Mouse (Mus musculus) MEL (cell line): Measurements from ENCODE around the gene H2-Ab1. TPM values are rescaled to one million over a fixed set of nuclear protein-coding genes. Genes with fewer than 3 reads are reported as not detected.

ENCODE experiments used
- DNase-seq: peaks from one replicate; pipeline ENCODE4 v3.0.0; 2011; ENCODE audit warnings: low read depth, low spot score
- H3K27ac ChIP-seq: 2 replicates; pipeline ENCODE4 v1.5.1; 2012; ENCODE audit warnings: low read depth, mild to moderate bottlenecking, control low read depth, low read length, moderate library complexity; ENCODE audit not compliant: control insufficient read depth
- H3K27me3 ChIP-seq, 2 experiments: fragments of 150-350 bp in 1 of 2; sonication (generic) in 1 of 2; 2 replicates each; pipeline ENCODE4 v1.6.1; 2012; ENCODE audit warnings: low read length in 2 of 2, mild to moderate bottlenecking in 2 of 2, improper control_type of control experiment in 1 of 2, moderate library complexity in 1 of 2; ENCODE audit not compliant: insufficient read depth in 2 of 2, control insufficient read depth in 1 of 2
- H3K36me3 ChIP-seq, 2 experiments: 2 replicates each; pipeline ENCODE4 v1.6.1; 2012 to 2014; ENCODE audit warnings: low read length in 2 of 2, improper control_type of control experiment in 1 of 2, inconsistent platforms in 1 of 2, mild to moderate bottlenecking in 1 of 2; ENCODE audit not compliant: insufficient read depth in 2 of 2, control insufficient read depth in 1 of 2
- H3K4me1 ChIP-seq, 2 experiments: fragments of 150-350 bp in 1 of 2; sonication (generic) in 1 of 2; 2 replicates each; pipeline ENCODE4 v1.6.1; 2012; ENCODE audit warnings: low read length in 2 of 2, improper control_type of control experiment in 1 of 2, mild to moderate bottlenecking in 1 of 2; ENCODE audit not compliant: insufficient read depth in 2 of 2, control insufficient read depth in 1 of 2
- H3K4me3 ChIP-seq, 2 experiments: fragments of 150-350 bp in 1 of 2; sonication (generic) in 1 of 2; 2 replicates each; pipeline ENCODE4 v1.5.1; 2012; ENCODE audit warnings: low read depth in 2 of 2, low read length in 2 of 2, mild to moderate bottlenecking in 2 of 2, moderate library complexity in 2 of 2, control low read depth in 1 of 2, improper control_type of control experiment in 1 of 2; ENCODE audit not compliant: control insufficient read depth in 1 of 2, insufficient read depth in 1 of 2
- H3K79me2 ChIP-seq: 2 replicates; pipeline ENCODE4 v1.6.1; 2012; ENCODE audit warnings: mild to moderate bottlenecking, low read length, moderate library complexity; ENCODE audit not compliant: control insufficient read depth, poor library complexity, insufficient read depth
- H3K9ac ChIP-seq: 2 replicates; pipeline ENCODE4 v1.6.1; 2012; ENCODE audit warnings: low read depth, mild to moderate bottlenecking, control low read depth, low read length, moderate library complexity; ENCODE audit not compliant: control insufficient read depth, poor library complexity, severe bottlenecking
- H3K9me3 ChIP-seq: fragments of 150-350 bp; sonication (generic); replicated peaks from 2 replicates; pipeline ENCODE4 v1.6.1; 2012; ENCODE audit warnings: mild to moderate bottlenecking, low read length, improper control_type of control experiment, moderate library complexity; ENCODE audit not compliant: insufficient read depth
- BHLHE40 ChIP-seq: IDR thresholded peaks from 2 replicates; pipeline ENCODE4 v1.6.1; 2012; ENCODE audit warnings: low read depth, mild to moderate bottlenecking, inconsistent platforms, low read length, improper control_type of control experiment, borderline replicate concordance
- E2F4 ChIP-seq: IDR thresholded peaks from 2 replicates; pipeline ENCODE4 v1.6.1; 2011; ENCODE audit warnings: low read depth, low read length, improper control_type of control experiment, borderline replicate concordance
- ELF1 ChIP-seq: IDR thresholded peaks from 2 replicates; pipeline ENCODE4 v1.6.1; 2014; ENCODE audit warnings: low read depth, mild to moderate bottlenecking, inconsistent platforms, low read length, improper control_type of control experiment, moderate library complexity
- ETS1 ChIP-seq: IDR thresholded peaks from 2 replicates; pipeline ENCODE4 v1.6.1; 2012; ENCODE audit warnings: low read depth, mild to moderate bottlenecking, inconsistent platforms, low read length, improper control_type of control experiment, moderate library complexity
- GABPA ChIP-seq: IDR thresholded peaks from 2 replicates; pipeline ENCODE4 v1.6.1; 2012; ENCODE audit warnings: low read depth, mild to moderate bottlenecking, inconsistent platforms, low read length, improper control_type of control experiment, moderate library complexity
- JUND ChIP-seq: IDR thresholded peaks from 2 replicates; pipeline ENCODE4 v1.6.1; 2011; ENCODE audit warnings: low read depth, mild to moderate bottlenecking, improper control_type of control experiment, low read length
- KAT2A ChIP-seq: conservative IDR thresholded peaks from 2 replicates; pipeline ENCODE4 v1.6.1; 2012; ENCODE audit warnings: low read depth, low read length, improper control_type of control experiment, inconsistent platforms
- MXI1 ChIP-seq: IDR thresholded peaks from 2 replicates; pipeline ENCODE4 v1.6.1; 2011; ENCODE audit warnings: mild to moderate bottlenecking, low read depth, low read length, improper control_type of control experiment
- MYB ChIP-seq: IDR thresholded peaks from 2 replicates; pipeline ENCODE4 v1.6.1; 2011; ENCODE audit warnings: mild to moderate bottlenecking, low read depth, low read length, improper control_type of control experiment
- MYC ChIP-seq: IDR thresholded peaks from 2 replicates; pipeline ENCODE4 v1.6.1; 2011; ENCODE audit warnings: low read depth, mild to moderate bottlenecking, low read length, improper control_type of control experiment, moderate library complexity
- NELFE ChIP-seq: IDR thresholded peaks from 2 replicates; pipeline ENCODE4 v1.6.1; 2011; ENCODE audit warnings: low read depth, low read length, improper control_type of control experiment
- POLR2AphosphoS2 ChIP-seq: IDR thresholded peaks from 2 replicates; pipeline ENCODE4 v1.6.1; 2011; ENCODE audit warnings: low read length, improper control_type of control experiment
- RCOR1 ChIP-seq: IDR thresholded peaks from 2 replicates; pipeline ENCODE4 v1.6.1; 2012; ENCODE audit warnings: low read depth, mild to moderate bottlenecking, inconsistent platforms, low read length, improper control_type of control experiment
- SIN3A ChIP-seq: IDR thresholded peaks from 2 replicates; pipeline ENCODE4 v1.6.1; 2012; ENCODE audit warnings: low read length, improper control_type of control experiment, inconsistent platforms
- TAL1 ChIP-seq: IDR thresholded peaks from 2 replicates; pipeline ENCODE4 v1.6.1; 2012; ENCODE audit warnings: mild to moderate bottlenecking, inconsistent platforms, low read length, moderate library complexity, mixed read lengths
- TBP ChIP-seq: IDR thresholded peaks from 2 replicates; pipeline ENCODE4 v1.8.0; 2011; ENCODE audit warnings: low read depth, low read length, improper control_type of control experiment
- UBTF ChIP-seq: IDR thresholded peaks from 2 replicates; pipeline ENCODE4 v1.6.1; 2012; ENCODE audit warnings: low read depth, mild to moderate bottlenecking, inconsistent platforms, low read length, improper control_type of control experiment, moderate library complexity, borderline replicate concordance; ENCODE audit not compliant: insufficient read depth
- USF1 ChIP-seq: IDR thresholded peaks from 2 replicates; pipeline ENCODE4 v1.6.1; 2014; ENCODE audit warnings: low read depth, mild to moderate bottlenecking, inconsistent platforms, low read length, improper control_type of control experiment, moderate library complexity
- USF2 ChIP-seq, 2 experiments: IDR thresholded peaks; 2 replicates each; pipeline ENCODE4 v1.6.1; 2011 to 2012; ENCODE audit warnings: improper control_type of control experiment in 2 of 2, low read length in 2 of 2, borderline replicate concordance in 1 of 2, inconsistent platforms in 1 of 2, low read depth in 1 of 2, mild to moderate bottlenecking in 1 of 2; ENCODE audit not compliant: insufficient read depth in 1 of 2
- ZKSCAN1 ChIP-seq: IDR thresholded peaks from 2 replicates; pipeline ENCODE4 v1.6.1; 2012; ENCODE audit warnings: low read depth, mild to moderate bottlenecking, inconsistent platforms, low read length, improper control_type of control experiment, moderate library complexity
- ZNF384 ChIP-seq: IDR thresholded peaks from 2 replicates; pipeline ENCODE4 v1.6.1; 2012; ENCODE audit warnings: low read depth, mild to moderate bottlenecking, inconsistent platforms, low read length, improper control_type of control experiment
- polyA plus RNA-seq, 2 experiments: library from polyadenylated mRNA; stranded (reverse) in 1 of 2; unstranded in 1 of 2; fragments of >175 nt in 1 of 2; fragments of >200 nt in 1 of 2; gene quantifications; 2 replicates each; pipeline versions ENCODE4 v1.2.1 to v1.2.4; 2012; ENCODE audit warnings: low replicate concordance in 2 of 2, low read depth in 1 of 2; ENCODE audit not compliant: insufficient read length in 2 of 2, insufficient read depth in 1 of 2, missing spikeins in 1 of 2
- total RNA-seq: library from RNA; depleted of rRNA; stranded (reverse); fragments of 300-350 nt; gene quantifications from 2 replicates; pipeline ENCODE4 v1.2.3, GENCODE M21; 2012

The H2-Ab1 gene
- total and polyA plus RNA-seq, 3 experiments: not detected

GRCm38 (mm10) chr17:34268748-34269147 lies 11.3 kb downstream of the H2-Ab1 start:
- TF ChIP-seq BHLHE40: no peak
- no peak for TF ChIP-seq ETS1
- no peak for TF ChIP-seq TBP
- TF ChIP-seq MYC: no peak
- no peak for TF ChIP-seq MYB
- H3K36me3 ChIP-seq: no peaks in the 10 kb centered on the region
- no peaks in the 10 kb centered on the region for H3K79me2 ChIP-seq
- H3K4me1 ChIP-seq: no peaks in the 10 kb centered on the region
- no peak overlapping the region for H3K27ac ChIP-seq
- no peaks in the 10 kb centered on the region for H3K9me3 ChIP-seq
- no peak for DNase-seq
- H3K9ac ChIP-seq: no peak overlapping the region
- no peak overlapping the region for H3K4me3 ChIP-seq
- H3K27me3 ChIP-seq: no peaks in the 10 kb centered on the region

- no peaks in the 10 kb centered on the region for H3K4me1 ChIP-seq
- no peaks in the 10 kb centered on the region for H3K36me3 ChIP-seq
- H3K27ac ChIP-seq: no peak overlapping the region
- H3K9ac ChIP-seq: no peak overlapping the region
- no peak for DNase-seq
- no peak for TF ChIP-seq TAL1
- TF ChIP-seq MYB: no peak
- TF ChIP-seq SIN3A: no peak
- TF ChIP-seq ELF1: no peak
- no peak for TF ChIP-seq MXI1
- no peak for TF ChIP-seq GABPA
- no peak for TF ChIP-seq JUND
- no peak for TF ChIP-seq POLR2AphosphoS2
- no peak for TF ChIP-seq UBTF
- TF ChIP-seq USF2 (IDR thresholded peaks at IDR 0.05; ENCODE audit: borderline replicate concordance in 1 of 2, insufficient read depth in 1 of 2, low read depth in 1 of 2, low read length in 2 of 2): no peak
- no peak for TF ChIP-seq RCOR1
- no peak for TF ChIP-seq ZNF384
- no peak for TF ChIP-seq E2F4
- TF ChIP-seq KAT2A: no peak
- TF ChIP-seq ZKSCAN1: no peak
- TF ChIP-seq NELFE: no peak
- no peak for TF ChIP-seq USF1
- no peaks in the 10 kb centered on the region for H3K9me3 ChIP-seq
- no peak overlapping the region for H3K4me3 ChIP-seq
- no peaks in the 10 kb centered on the region for H3K79me2 ChIP-seq
- H3K27me3 ChIP-seq: no peaks in the 10 kb centered on the region
These were observed 12.3 kb downstream of the H2-Ab1 start for GRCm38 (mm10) chr17:34269817-34270216.
